Comparison of ENCODE assay signal across 13 mouse cellular contexts in the genomic region with DNA sequence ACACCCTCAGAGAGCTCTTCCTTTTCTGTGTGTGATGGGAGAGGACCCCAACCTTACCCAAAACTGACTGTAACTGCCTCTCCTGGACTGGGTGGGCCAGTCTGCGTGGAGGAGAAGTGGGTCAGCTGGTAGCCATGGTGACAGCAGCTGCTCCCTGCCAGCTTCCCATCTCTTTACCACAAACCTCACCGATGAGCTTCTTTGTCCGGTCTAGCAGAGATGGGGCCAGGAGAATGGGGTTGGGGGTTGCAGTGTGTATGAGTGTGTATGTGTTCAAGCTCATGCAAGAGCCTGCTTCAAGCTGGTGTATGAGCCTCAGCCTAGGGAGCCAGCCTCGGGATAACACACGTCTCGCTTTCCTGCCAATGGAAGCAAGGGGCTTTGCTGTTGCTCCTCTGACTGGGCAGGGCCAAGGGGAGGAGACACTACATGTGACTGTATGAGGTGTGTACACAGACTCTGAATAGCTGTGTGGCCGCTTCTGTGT. TPM values are rescaled to one million over a fixed set of nuclear protein-coding genes. Genes with fewer than 3 reads are reported as not detected.
DNase-seq lines count a peak whose midpoint lies in the region; ATAC-seq and TF ChIP-seq lines count a peak whose summit lies in the region.
"Had no signal": no experiment of that assay in that cellular context is flagged by ENCODE, and none has a peak within 500 bp of the region (broad histone marks: within the 10 kb centered on the region; RNA-seq: fewer than 3 reads in every experiment).

No protein-coding gene starts in this region.

- H3K9me3 ChIP-seq in embryonic facial prominence, embryonic 13.5 days, result no peaks in the 10 kb centered on the region
- no peaks in the 10 kb centered on the region for H3K9me3 ChIP-seq in embryonic facial prominence, embryonic 10.5 days
- H3K9me3 ChIP-seq in hindbrain, embryonic 14.5 days (ENCODE audit: control insufficient read depth, low read length), result no peaks in the 10 kb centered on the region
- H3K9me3 ChIP-seq in neural tube, embryonic 13.5 days, result no peaks in the 10 kb centered on the region
- H3K9me3 ChIP-seq in liver, embryonic 11.5 days (ENCODE audit: control insufficient read depth, low read length), result no peaks in the 10 kb centered on the region
- H3K9me3 ChIP-seq: heart, embryonic 10.5 days had no signal

- H3K9ac ChIP-seq in embryonic facial prominence, embryonic 13.5 days, result no peak overlapping the region
- 0 out of 2 replicates have a peak overlapping the region, but pooled peaks have one; percentile 17 for H3K9ac ChIP-seq in hindbrain, embryonic 14.5 days
- peak overlapping the region; percentile 34; the same call in 1 of the 2 replicates for H3K9ac ChIP-seq in neural tube, embryonic 13.5 days
- H3K9ac ChIP-seq in liver, embryonic 11.5 days (ENCODE audit: low read depth, low read length), result no peak overlapping the region

- 0 out of 2 replicates have a peak, but pooled peaks have one; percentile 3 for ATAC-seq in embryonic facial prominence, embryonic 13.5 days (ENCODE audit: insufficient number of reproducible peaks, insufficient read depth, low FRiP score, low TSS enrichment, low read depth)
- ATAC-seq in hindbrain, embryonic 14.5 days (ENCODE audit: low FRiP score), result peak; percentile 46; the same call in 1 of the 2 replicates
- 0 out of 2 replicates have a peak, but pooled peaks have one; percentile 47 for ATAC-seq in neural tube, embryonic 13.5 days (ENCODE audit: low read depth)
- no peak for ATAC-seq in liver, embryonic 11.5 days (replicated peaks; ENCODE audit: low FRiP score)
- ATAC-seq in erythroblast, adult 5-6 weeks (replicated peaks; ENCODE audit: low FRiP score, poor library complexity, severe bottlenecking), result no peak

- no peak for DNase-seq in embryonic facial prominence, embryonic 10.5 days (ENCODE audit: low spot score)
- no peak for DNase-seq in hindbrain, embryonic 14.5 days (ENCODE audit: low spot score)
- DNase-seq in kidney, adult 11 months, result no peak
- DNase-seq in liver, embryonic 11.5 days (ENCODE audit: low spot score), result no peak
- DNase-seq: kidney, postnatal 10 days; lung, postnatal 10 days; right cerebral cortex, adult 18-20 months had no signal

- H3K36me3 ChIP-seq in embryonic facial prominence, embryonic 13.5 days, result no peaks in the 10 kb centered on the region
- H3K36me3 ChIP-seq in embryonic facial prominence, embryonic 10.5 days (replicated peaks), result no peaks in the 10 kb centered on the region
- no peaks in the 10 kb centered on the region for H3K36me3 ChIP-seq in hindbrain, embryonic 14.5 days (replicated peaks; ENCODE audit: control insufficient read depth, insufficient read depth)
- no peaks in the 10 kb centered on the region for H3K36me3 ChIP-seq in neural tube, embryonic 13.5 days
- no peaks in the 10 kb centered on the region for H3K36me3 ChIP-seq in liver, embryonic 11.5 days (ENCODE audit: control insufficient read depth, insufficient read depth, low read length)
- H3K36me3 ChIP-seq: heart, embryonic 10.5 days had no signal

- no peaks in the 10 kb centered on the region; the same call in 1 of the 2 replicates for H3K27me3 ChIP-seq in embryonic facial prominence, embryonic 13.5 days
- no peaks in the 10 kb centered on the region for H3K27me3 ChIP-seq in embryonic facial prominence, embryonic 10.5 days (replicated peaks; ENCODE audit: low read depth, poor library complexity, severe bottlenecking)
- H3K27me3 ChIP-seq in hindbrain, embryonic 14.5 days (ENCODE audit: control insufficient read depth, insufficient read depth, low read length), result no peaks in the 10 kb centered on the region
- no peaks in the 10 kb centered on the region for H3K27me3 ChIP-seq in neural tube, embryonic 13.5 days
- no peaks in the 10 kb centered on the region for H3K27me3 ChIP-seq in liver, embryonic 11.5 days (replicated peaks; ENCODE audit: control insufficient read depth, insufficient read depth, low read length)

- H3K4me1 ChIP-seq in embryonic facial prominence, embryonic 13.5 days, result peaks cover 3% of the 10 kb centered on the region; the same call in 1 of the 2 replicates
- peaks cover 7% of the 10 kb centered on the region; the same call in 1 of the 2 replicates for H3K4me1 ChIP-seq in embryonic facial prominence, embryonic 10.5 days
- peaks cover 7% of the 10 kb centered on the region for H3K4me1 ChIP-seq in cortical plate, adult 2 months (ENCODE audit: control insufficient read depth, insufficient read depth, low read length)
- peaks cover 12% of the 10 kb centered on the region for H3K4me1 ChIP-seq in hindbrain, embryonic 14.5 days (replicated peaks; ENCODE audit: control insufficient read depth, insufficient read depth, low read length)
- H3K4me1 ChIP-seq in neural tube, embryonic 13.5 days (replicated peaks), result peaks cover 28% of the 10 kb centered on the region
- H3K4me1 ChIP-seq in liver, embryonic 11.5 days (replicated peaks; ENCODE audit: control insufficient read depth, insufficient read depth, low read length), result no peaks in the 10 kb centered on the region
- H3K4me1 ChIP-seq: heart, embryonic 10.5 days had no signal

- 0 out of 2 replicates have a peak, but pooled peaks have one; percentile 9 for TF ChIP-seq POLR2A in cortical plate, adult 2 months (IDR thresholded peaks at IDR 0.05; ENCODE audit: extremely low read depth, insufficient read depth, low read length)

- no peak overlapping the region for H3K4me2 ChIP-seq in embryonic facial prominence, embryonic 13.5 days
- H3K4me2 ChIP-seq in hindbrain, embryonic 14.5 days (replicated peaks), result no peak overlapping the region
- H3K4me2 ChIP-seq in neural tube, embryonic 13.5 days, result no peak overlapping the region
- no peak overlapping the region for H3K4me2 ChIP-seq in liver, embryonic 11.5 days

- no peak overlapping the region for H3K27ac ChIP-seq in embryonic facial prominence, embryonic 13.5 days
- H3K27ac ChIP-seq in embryonic facial prominence, embryonic 10.5 days (replicated peaks), result no peak overlapping the region
- H3K27ac ChIP-seq in cortical plate, adult 2 months (ENCODE audit: insufficient read depth, low read length), result peak overlapping the region; percentile 78; the same call in 1 of the 2 replicates
- H3K27ac ChIP-seq in hindbrain, embryonic 14.5 days, result 0 out of 2 replicates have a peak overlapping the region, but pooled peaks have one; percentile 24
- H3K27ac ChIP-seq in neural tube, embryonic 13.5 days (replicated peaks), result peak overlapping the region; percentile 29; the same call in 1 of the 2 replicates
- H3K27ac ChIP-seq in liver, embryonic 11.5 days (ENCODE audit: low read depth, low read length), result no peak overlapping the region
- H3K27ac ChIP-seq: heart, embryonic 10.5 days had no signal

- TF ChIP-seq CTCF in cortical plate, adult 2 months (IDR thresholded peaks at IDR 0.05; ENCODE audit: extremely low read depth, insufficient read depth, low read length), result no peak

- WGBS in embryonic facial prominence, embryonic 13.5 days, result 68% methylated on average over 7 of the region's 7 CpGs
- 66% methylated on average over 7 of the region's 7 CpGs for WGBS in embryonic facial prominence, embryonic 10.5 days
- WGBS in hindbrain, embryonic 14.5 days, result 31% methylated on average over 7 of the region's 7 CpGs
- WGBS in neural tube, embryonic 13.5 days, result 36% methylated on average over 7 of the region's 7 CpGs
- WGBS in liver, embryonic 11.5 days, result 63% methylated on average over 7 of the region's 7 CpGs

- H3K4me3 ChIP-seq in embryonic facial prominence, embryonic 13.5 days, result no peak overlapping the region
- no peak overlapping the region for H3K4me3 ChIP-seq in embryonic facial prominence, embryonic 10.5 days
- H3K4me3 ChIP-seq in cortical plate, adult 2 months (ENCODE audit: insufficient read depth, low read length), result no peak overlapping the region
- no peak overlapping the region for H3K4me3 ChIP-seq in hindbrain, embryonic 14.5 days (replicated peaks; ENCODE audit: low read length)
- no peak overlapping the region for H3K4me3 ChIP-seq in neural tube, embryonic 13.5 days
- H3K4me3 ChIP-seq in liver, embryonic 11.5 days (ENCODE audit: low read depth, low read length), result no peak overlapping the region
- H3K4me3 ChIP-seq: heart, embryonic 10.5 days had no signal

RNA-seq across cellular contexts. Expression of gene Rims3, which starts 15.7 kb away (rescaled TPM):
- 0.87 and 1.2 TPM in 2 replicates for polyA plus RNA-seq in embryonic facial prominence, embryonic 13.5 days (2015; fragmentation: Nextera tagmentation; extraction: Ambion mirVana)
- 1.8 and 2.4 TPM in 2 replicates for polyA plus RNA-seq in embryonic facial prominence, embryonic 10.5 days (2016; fragmentation: Nextera tagmentation; extraction: Ambion mirVana)
- polyA plus RNA-seq in cortical plate, adult 2 months (2012; rRNA removed), result 95.7 and 102 TPM in 2 replicates
- polyA plus RNA-seq in hindbrain, embryonic 14.5 days (2014; fragmentation: Nextera tagmentation; extraction: Ambion mirVana), result 26.2 and 29.6 TPM in 2 replicates
- polyA plus RNA-seq in neural tube, embryonic 13.5 days (2015; fragmentation: Nextera tagmentation; extraction: Ambion mirVana), result 16.1 and 18.8 TPM in 2 replicates
- polyA plus RNA-seq in liver, embryonic 11.5 days (2014; fragmentation: Nextera tagmentation; extraction: Ambion mirVana), result 0.66 and 1.1 TPM in 2 replicates
- 0.21 and 1.2 TPM in 2 replicates for total RNA-seq in erythroblast, adult 5-6 weeks (2015; ENCODE audit: low replicate concordance)
- 0.43 and 0.98 TPM in 2 replicates for total RNA-seq in erythroblast, adult 5-6 weeks (2017; ENCODE audit: low replicate concordance)
- total RNA-seq: MEL had no signal

RNA-seq across cellular contexts. Expression of gene Nfyc, which starts 38.9 kb away (rescaled TPM):
- 99.4 and 106 TPM in 2 replicates for polyA plus RNA-seq in embryonic facial prominence, embryonic 13.5 days (2015; fragmentation: Nextera tagmentation; extraction: Ambion mirVana)
- polyA plus RNA-seq in embryonic facial prominence, embryonic 10.5 days (2016; fragmentation: Nextera tagmentation; extraction: Ambion mirVana), result 126 and 128 TPM in 2 replicates
- 87.5 and 88.5 TPM in 2 replicates for polyA plus RNA-seq in cortical plate, adult 2 months (2012; rRNA removed)
- 95.9 and 96.4 TPM in 2 replicates for polyA plus RNA-seq in hindbrain, embryonic 14.5 days (2014; fragmentation: Nextera tagmentation; extraction: Ambion mirVana)
- polyA plus RNA-seq in neural tube, embryonic 13.5 days (2015; fragmentation: Nextera tagmentation; extraction: Ambion mirVana), result 86.6 and 90.8 TPM in 2 replicates
- 83.1 and 92.6 TPM in 2 replicates for polyA plus RNA-seq in liver, embryonic 11.5 days (2014; fragmentation: Nextera tagmentation; extraction: Ambion mirVana)
- 27.9 and 30.3 TPM in 2 replicates for total RNA-seq in erythroblast, adult 5-6 weeks (2015; ENCODE audit: low replicate concordance)
- 30.0 and 36.3 TPM in 2 replicates for total RNA-seq in erythroblast, adult 5-6 weeks (2017; ENCODE audit: low replicate concordance)

RNA-seq across cellular contexts. Expression of gene Exo5, which starts 54.5 kb away (rescaled TPM):
- 33.9 and 35.7 TPM in 2 replicates for polyA plus RNA-seq in embryonic facial prominence, embryonic 13.5 days (2015; fragmentation: Nextera tagmentation; extraction: Ambion mirVana)
- 36.0 and 41.5 TPM in 2 replicates for polyA plus RNA-seq in embryonic facial prominence, embryonic 10.5 days (2016; fragmentation: Nextera tagmentation; extraction: Ambion mirVana)
- polyA plus RNA-seq in cortical plate, adult 2 months (2012; rRNA removed), result 11.3 and 12.2 TPM in 2 replicates
- 23.2 and 29.6 TPM in 2 replicates for polyA plus RNA-seq in hindbrain, embryonic 14.5 days (2014; fragmentation: Nextera tagmentation; extraction: Ambion mirVana)
- polyA plus RNA-seq in neural tube, embryonic 13.5 days (2015; fragmentation: Nextera tagmentation; extraction: Ambion mirVana), result 36.1 and 38.8 TPM in 2 replicates
- 16.2 and 17.7 TPM in 2 replicates for polyA plus RNA-seq in liver, embryonic 11.5 days (2014; fragmentation: Nextera tagmentation; extraction: Ambion mirVana)
- total RNA-seq in erythroblast, adult 5-6 weeks (2015; ENCODE audit: low replicate concordance), result 7.5 and 21.1 TPM in 2 replicates
- total RNA-seq in erythroblast, adult 5-6 weeks (2017; ENCODE audit: low replicate concordance), result 1.7 and 4.1 TPM in 2 replicates

Comparison
In these comparisons a context has a peak if more than half of its experiments do, and no peak if none do; other contexts are left out.
1. ATAC-seq: peak in embryonic facial prominence, embryonic 13.5 days (single experiment), hindbrain, embryonic 14.5 days (single experiment) and neural tube, embryonic 13.5 days (single experiment); none in liver, embryonic 11.5 days (single experiment) and erythroblast, adult 5-6 weeks (single experiment).
2. H3K27ac ChIP-seq: peak in cortical plate, adult 2 months (single experiment), hindbrain, embryonic 14.5 days (single experiment) and neural tube, embryonic 13.5 days (single experiment); none in embryonic facial prominence, embryonic 13.5 days (single experiment), embryonic facial prominence, embryonic 10.5 days (single experiment) and liver, embryonic 11.5 days (single experiment).
3. H3K9ac ChIP-seq: peak in hindbrain, embryonic 14.5 days (single experiment) and neural tube, embryonic 13.5 days (single experiment); none in embryonic facial prominence, embryonic 13.5 days (single experiment) and liver, embryonic 11.5 days (single experiment).